Mouse (Mus musculus) small intestine, adult 2 months (tissue): ENCODE measurements around the gene Gabbr1.
"Not testable (repeated sequence)": the region's sequence is repeated elsewhere in the genome, so short reads cannot be mapped to it uniquely, and the experiment has no call there.

Experiments used
- CTCF ChIP-seq: fragments of 200-500 bp; IDR thresholded peaks from 2 replicates; pipeline ENCODE4 v1.5.1; 2012; ENCODE audit warnings: low read depth, mild to moderate bottlenecking, control low read depth, inconsistent platforms, low read length, moderate library complexity, mixed read lengths; ENCODE audit not compliant: insufficient replicate concordance, insufficient read length; ENCODE audit errors: extremely low read depth
- POLR2A ChIP-seq: fragments of 200-500 bp; IDR thresholded peaks from 2 replicates; pipeline ENCODE4 v1.6.1; 2012; ENCODE audit warnings: low read depth, mild to moderate bottlenecking, control low read depth, inconsistent platforms, low read length, moderate library complexity

- TF ChIP-seq CTCF, POLR2A: not testable (repeated sequence)
These were observed 26.5 kb upstream of the Gabbr1 start for GRCm38 (mm10) chr17:37019242-37019641.
